Mouse (Mus musculus) hindbrain, embryonic 14.5 days (tissue): ENCODE data around the gene Heg1. TPM values are rescaled to one million over a fixed set of nuclear protein-coding genes. Genes with fewer than 3 reads are reported as not detected.
A peak's percentile ranks its signal among the peaks of the same experiment; 100 is the strongest.

Experiments
- ATAC-seq: fragments of 200-750 bp; cut with Nextera tagmentation; 2 replicates; pipeline ENCODE4 v1.8.0; 2017; ENCODE audit warnings: moderate number of reproducible peaks, mild to moderate bottlenecking, moderate TSS enrichment, moderate library complexity; ENCODE audit not compliant: low FRiP score
- DNase-seq: peaks from one replicate; pipeline ENCODE4 v3.0.0-alpha.2; 2015; ENCODE audit warnings: low spot score
- H3K27ac ChIP-seq: fragments of 300-500 bp; sonication (generic); 2 replicates; pipeline ENCODE4 v1.5.1; 2014; ENCODE audit warnings: mild to moderate bottlenecking, moderate library complexity
- H3K27me3 ChIP-seq: fragments of 300-500 bp; sonication (generic); 2 replicates; pipeline ENCODE4 v1.6.1; 2014; ENCODE audit warnings: mild to moderate bottlenecking, low read length, mixed read lengths; ENCODE audit not compliant: control insufficient read depth, insufficient read depth
- H3K36me3 ChIP-seq: fragments of 300-500 bp; sonication (generic); replicated peaks from 2 replicates; pipeline ENCODE4 v1.6.1; 2014; ENCODE audit not compliant: control insufficient read depth, insufficient read depth
- H3K4me1 ChIP-seq: fragments of 300-500 bp; sonication (generic); replicated peaks from 2 replicates; pipeline ENCODE4 v1.6.1; 2014; ENCODE audit warnings: antibody characterized with exemption, low read length, mixed read lengths; ENCODE audit not compliant: control insufficient read depth, insufficient read depth
- H3K4me2 ChIP-seq: fragments of 300-500 bp; sonication (generic); replicated peaks from 2 replicates; pipeline ENCODE4 v1.6.1; 2014; ENCODE audit warnings: mild to moderate bottlenecking, moderate library complexity
- H3K4me3 ChIP-seq: fragments of 300-500 bp; sonication (generic); replicated peaks from 2 replicates; pipeline ENCODE4 v1.5.1; 2014; ENCODE audit warnings: mild to moderate bottlenecking, low read length
- H3K9ac ChIP-seq: fragments of 300-500 bp; sonication (generic); 2 replicates; pipeline ENCODE4 v1.6.1; 2014
- H3K9me3 ChIP-seq: fragments of 300-500 bp; sonication (generic); 2 replicates; pipeline ENCODE4 v1.6.1; 2016; ENCODE audit warnings: low read length; ENCODE audit not compliant: control insufficient read depth
- WGBS: fragments of 180-500 bp; shearing (Covaris S2); extraction: QIAGEN DNeasy Blood & Tissue Kit; methylation state at CpG from one replicate; pipeline ENCODE4 v1.1.7; 2014; 5-methylcytosine and 5-hydroxymethylcytosine counted together
- polyA plus RNA-seq: library from polyadenylated mRNA; unstranded; fragments of >200 nt; fragmentation: Nextera tagmentation; extraction: Ambion mirVana; gene quantifications from 2 replicates; pipeline ENCODE4 v1.2.1, GENCODE M21; 2014

Gene Heg1
- polyA plus RNA-seq, 1 experiment from 2014 or later: 10.7 TPM

DNA sequence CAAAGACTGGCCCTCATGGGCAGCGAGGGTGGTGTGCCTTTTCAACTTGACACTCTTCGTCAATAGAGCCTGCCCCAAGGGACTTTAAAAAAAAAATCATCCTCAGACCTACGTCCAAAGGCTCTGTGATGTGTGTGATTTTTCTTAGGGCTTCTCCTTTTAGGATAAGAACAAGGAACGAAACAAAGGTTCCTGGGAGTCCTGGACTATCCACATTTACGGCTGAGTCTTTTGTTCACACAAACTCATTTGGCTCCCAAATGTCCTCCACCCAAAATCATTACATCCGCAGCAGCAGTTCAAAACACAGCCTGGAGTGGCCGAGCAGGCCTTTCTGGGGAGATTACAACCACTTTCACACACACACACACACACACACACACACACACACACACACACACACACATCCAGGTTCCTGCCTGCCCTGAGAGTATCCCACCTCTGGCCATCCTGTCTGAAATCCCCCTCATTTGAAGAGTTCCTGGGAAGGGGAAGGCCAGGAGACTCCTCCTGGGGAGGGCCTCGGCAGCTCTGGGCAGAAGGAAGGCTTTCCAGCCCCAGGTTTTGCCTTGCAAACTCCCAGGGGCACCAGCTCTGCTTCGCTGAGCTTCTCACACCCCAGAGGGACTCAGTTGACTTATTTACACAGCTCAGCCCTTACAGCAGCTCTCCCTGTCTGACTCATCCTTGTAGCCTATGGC lies 13.6 kb downstream of the Heg1 start:
- H3K4me2 ChIP-seq: no peak overlapping the region
- no peak overlapping the region for H3K4me3 ChIP-seq
- no peak for ATAC-seq
- H3K36me3 ChIP-seq: no peaks in the 10 kb centered on the region
- H3K27ac ChIP-seq: peak overlapping the region; percentile 18
- H3K9ac ChIP-seq: no peak overlapping the region
- 28% methylated on average over 9 of the region's 9 CpGs for WGBS
- peaks cover 21% of the 10 kb centered on the region for H3K4me1 ChIP-seq
- H3K27me3 ChIP-seq: no peaks in the 10 kb centered on the region
- no peak for DNase-seq
- H3K9me3 ChIP-seq: no peaks in the 10 kb centered on the region

DNA sequence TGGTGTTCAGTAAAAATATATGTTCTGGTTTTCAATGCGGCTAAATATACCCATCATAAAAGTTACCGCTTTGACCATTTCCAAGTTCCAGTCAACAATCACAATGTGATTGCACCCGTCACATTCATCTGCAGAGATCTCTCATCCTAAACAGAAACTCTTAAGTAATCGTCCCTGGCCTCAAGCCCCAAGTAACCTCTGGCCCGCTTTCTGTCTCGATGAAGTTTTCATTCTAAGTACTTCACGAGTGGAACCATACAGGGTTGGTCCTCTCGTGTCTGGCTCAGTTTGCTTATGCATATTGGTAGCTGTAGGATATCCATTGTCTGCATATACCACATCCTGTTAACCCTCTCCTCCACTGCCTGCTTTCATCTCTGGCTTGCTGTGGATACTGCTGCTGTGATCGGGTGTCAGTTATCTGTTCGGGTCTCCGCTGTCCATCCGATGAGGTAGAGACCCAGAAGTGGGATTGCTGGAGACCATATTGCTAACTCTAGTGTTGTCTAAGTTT lies 14.2 kb downstream of the Heg1 start:
- no peak overlapping the region for H3K9ac ChIP-seq
- no peaks in the 10 kb centered on the region for H3K36me3 ChIP-seq
- no peak for DNase-seq
- H3K4me2 ChIP-seq: no peak overlapping the region
- no peak for ATAC-seq
- no peaks in the 10 kb centered on the region for H3K9me3 ChIP-seq
- peaks cover 21% of the 10 kb centered on the region for H3K4me1 ChIP-seq
- H3K27me3 ChIP-seq: no peaks in the 10 kb centered on the region
- 73% methylated on average over 12 of the region's 12 CpGs for WGBS
- H3K4me3 ChIP-seq: no peak overlapping the region
- peak overlapping the region; percentile 3; the same call in 1 of the 2 replicates for H3K27ac ChIP-seq

DNA sequence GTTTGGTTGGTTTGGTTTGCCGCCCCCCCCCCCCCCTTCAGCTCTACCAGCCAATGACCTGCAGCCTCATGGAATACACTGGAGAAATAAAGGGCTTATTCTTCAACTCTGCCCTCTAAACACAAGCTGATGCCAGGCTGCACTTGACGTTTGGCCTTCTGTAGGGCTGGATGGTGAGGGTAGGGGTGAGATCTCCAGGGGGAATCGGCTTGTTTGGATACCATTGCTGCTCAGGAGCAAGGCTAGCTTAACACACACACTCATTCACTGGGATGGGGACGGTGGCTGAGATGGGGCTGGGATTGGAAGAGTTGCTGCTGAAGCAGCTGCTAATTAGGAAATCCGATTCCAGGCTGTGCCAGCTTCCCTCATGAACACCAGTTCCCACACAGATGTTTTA lies 16.4 kb downstream of the Heg1 start:
- no peaks in the 10 kb centered on the region for H3K36me3 ChIP-seq
- WGBS: 61% methylated on average over 5 of the region's 5 CpGs
- no peak overlapping the region for H3K4me2 ChIP-seq
- ATAC-seq (no peak), DNase-seq (no peak)
- H3K9ac ChIP-seq: no peak overlapping the region
- H3K27ac ChIP-seq: no peak overlapping the region
- H3K4me1 ChIP-seq: peaks cover 28% of the 10 kb centered on the region
- H3K4me3 ChIP-seq: no peak overlapping the region
- H3K9me3 ChIP-seq: no peaks in the 10 kb centered on the region
- no peaks in the 10 kb centered on the region for H3K27me3 ChIP-seq

DNA sequence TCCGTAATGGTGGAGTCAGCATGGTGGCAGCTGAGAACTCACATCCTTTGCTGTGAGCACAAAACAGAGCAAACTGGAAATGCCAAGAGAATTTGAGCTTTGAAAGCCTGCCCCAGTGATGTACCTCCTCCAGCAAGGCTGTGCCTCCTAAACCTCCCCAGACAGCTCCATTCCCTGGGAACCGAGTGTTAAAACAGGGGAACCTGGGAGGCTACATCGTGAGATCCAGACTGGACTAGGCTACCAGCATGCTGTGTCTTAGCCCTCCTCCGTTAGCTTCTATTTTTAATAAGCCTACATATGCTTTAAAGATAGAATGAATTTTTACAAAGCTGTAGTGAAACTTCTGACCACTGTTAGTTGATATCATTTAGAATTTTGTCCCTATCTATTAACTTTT lies 17.7 kb downstream of the Heg1 start:
- ATAC-seq (no peak), DNase-seq (no peak)
- H3K9me3 ChIP-seq: no peaks in the 10 kb centered on the region
- WGBS: 91% methylated on average over 4 of the region's 4 CpGs
- no peak overlapping the region for H3K9ac ChIP-seq
- no peaks in the 10 kb centered on the region for H3K27me3 ChIP-seq
- no peak overlapping the region for H3K4me3 ChIP-seq
- no peak overlapping the region for H3K4me2 ChIP-seq
- H3K27ac ChIP-seq: no peak overlapping the region
- H3K4me1 ChIP-seq: peaks cover 20% of the 10 kb centered on the region
- no peaks in the 10 kb centered on the region for H3K36me3 ChIP-seq

DNA sequence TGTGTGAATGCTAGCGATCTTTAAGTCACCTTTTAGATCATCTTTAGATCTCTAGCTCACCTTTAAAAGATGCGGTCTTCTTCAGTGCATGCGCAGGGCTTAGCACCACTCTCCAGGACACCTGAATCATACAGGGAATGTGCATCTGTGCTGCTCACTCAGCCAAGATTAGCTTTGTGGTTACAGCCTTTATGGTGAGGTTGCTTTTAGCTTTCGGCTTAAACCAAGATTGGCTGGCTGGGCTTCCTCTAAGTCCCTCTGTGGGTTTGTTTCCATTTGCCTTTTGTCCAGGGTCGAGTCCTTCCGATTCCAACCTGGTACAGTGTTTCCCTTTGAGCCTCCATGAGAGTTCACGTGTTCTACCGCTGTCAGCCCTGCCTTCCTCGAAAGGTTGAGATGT lies 20.1 kb downstream of the Heg1 start:
- Histone ChIP-seq H3K9me3 (no peaks in the 10 kb centered on the region), H3K4me1 (peaks cover 12% of the 10 kb centered on the region; the same call in 1 of the 2 replicates), H3K9ac (no peak overlapping the region), H3K27me3 (no peaks in the 10 kb centered on the region), H3K36me3 (no peaks in the 10 kb centered on the region), H3K4me2 (no peak overlapping the region), H3K4me3 (no peak overlapping the region), H3K27ac (no peak overlapping the region)
- no peak for ATAC-seq
- 81% methylated on average over 9 of the region's 9 CpGs for WGBS
- DNase-seq: no peak

DNA sequence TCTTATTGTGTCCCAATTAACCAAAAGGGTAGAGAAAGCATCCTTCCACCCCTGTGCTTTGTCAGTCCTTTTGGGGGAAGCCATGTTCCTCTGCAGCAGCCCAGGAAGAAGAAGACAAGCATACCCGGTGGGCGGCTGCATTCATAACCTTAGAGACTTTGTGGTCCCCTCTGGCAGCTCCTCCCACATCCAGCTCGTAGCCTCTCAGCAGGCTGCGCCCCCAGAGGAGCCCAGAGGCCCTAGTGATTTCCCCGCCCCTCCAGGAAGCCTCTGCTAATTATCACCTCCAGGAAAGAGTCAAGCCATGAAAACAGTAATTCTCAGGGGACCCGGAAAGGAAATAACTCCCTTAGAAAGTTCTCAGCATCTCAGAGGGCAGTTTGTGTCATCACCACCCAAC lies 21.1 kb downstream of the Heg1 start:
- H3K27me3 ChIP-seq: no peaks in the 10 kb centered on the region
- DNase-seq: no peak
- no peaks in the 10 kb centered on the region for H3K36me3 ChIP-seq
- H3K9me3 ChIP-seq: no peaks in the 10 kb centered on the region
- H3K4me2 ChIP-seq: no peak overlapping the region
- no peak overlapping the region for H3K4me3 ChIP-seq
- peaks cover 12% of the 10 kb centered on the region; the same call in 1 of the 2 replicates for H3K4me1 ChIP-seq
- H3K9ac ChIP-seq: no peak overlapping the region
- ATAC-seq: no peak
- no peak overlapping the region for H3K27ac ChIP-seq
- WGBS: 34% methylated on average over 6 of the region's 6 CpGs

DNA sequence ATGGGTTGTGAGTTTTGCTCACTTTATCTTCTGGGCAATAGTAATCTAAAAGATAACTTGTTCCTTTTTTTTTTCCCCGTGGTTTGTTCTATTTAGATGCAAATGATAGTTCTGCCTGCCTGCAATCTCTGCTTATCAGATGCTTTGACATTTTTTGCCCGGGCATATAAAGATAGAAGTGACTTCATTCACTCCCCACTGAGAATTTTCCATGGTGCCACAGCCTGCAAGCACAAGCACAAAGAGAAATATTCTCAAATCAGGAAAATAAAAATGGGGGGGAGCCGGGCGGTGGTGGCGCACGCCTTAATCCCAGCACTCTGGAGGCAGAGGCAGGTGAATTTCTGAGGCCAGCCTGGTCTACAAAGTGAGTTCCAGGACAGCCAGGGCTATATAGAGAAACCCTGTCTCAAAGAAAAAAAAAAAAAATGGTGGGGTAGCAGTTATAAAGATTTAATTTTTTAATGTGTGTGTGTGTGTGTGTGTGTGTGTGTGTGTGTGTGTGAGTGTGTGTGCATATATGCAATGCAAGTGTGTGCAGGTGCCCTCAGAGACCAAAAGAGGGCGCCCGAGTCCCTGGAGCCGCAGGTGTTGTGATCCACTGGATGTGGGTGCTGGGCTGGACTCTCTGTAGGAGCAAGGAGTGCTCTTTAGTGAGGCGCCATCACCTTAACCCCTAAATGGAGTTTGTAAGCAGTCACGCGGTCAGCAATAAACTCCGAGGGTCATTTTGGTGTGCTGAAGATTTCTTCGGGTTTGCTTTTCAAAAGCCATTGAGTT lies 22.1 kb downstream of the Heg1 start:
- H3K9me3 ChIP-seq: no peaks in the 10 kb centered on the region
- WGBS: 93% methylated on average over 14 of the region's 14 CpGs
- H3K27ac ChIP-seq: no peak overlapping the region
- 0 out of 2 replicates have a peak, but pooled peaks cover 7% of the 10 kb centered on the region for H3K4me1 ChIP-seq
- H3K4me2 ChIP-seq: no peak overlapping the region
- ATAC-seq (no peak), DNase-seq (no peak)
- no peak overlapping the region for H3K4me3 ChIP-seq
- no peaks in the 10 kb centered on the region for H3K36me3 ChIP-seq
- no peak overlapping the region for H3K9ac ChIP-seq
- no peaks in the 10 kb centered on the region for H3K27me3 ChIP-seq

DNA sequence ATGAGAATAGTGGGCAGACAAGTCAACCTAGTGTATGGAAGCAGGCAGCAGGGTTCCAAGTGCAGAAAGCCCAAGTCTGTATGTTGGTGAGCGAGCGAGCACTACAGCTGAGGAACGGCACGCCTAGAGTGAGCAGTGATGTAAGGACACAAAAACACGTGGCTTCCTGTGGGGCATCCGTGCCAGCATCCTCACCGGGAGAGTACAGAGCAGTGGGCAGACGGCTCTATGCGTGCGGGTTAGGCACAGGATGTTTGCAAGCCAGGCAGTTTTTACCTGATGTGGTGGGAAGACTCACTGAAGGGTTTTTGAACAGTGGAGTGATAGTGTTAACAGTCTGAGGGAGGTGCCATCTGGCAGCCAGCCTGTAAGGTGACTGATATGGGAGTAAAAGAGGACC lies 23.9 kb downstream of the Heg1 start:
- no peak for ATAC-seq

DNA sequence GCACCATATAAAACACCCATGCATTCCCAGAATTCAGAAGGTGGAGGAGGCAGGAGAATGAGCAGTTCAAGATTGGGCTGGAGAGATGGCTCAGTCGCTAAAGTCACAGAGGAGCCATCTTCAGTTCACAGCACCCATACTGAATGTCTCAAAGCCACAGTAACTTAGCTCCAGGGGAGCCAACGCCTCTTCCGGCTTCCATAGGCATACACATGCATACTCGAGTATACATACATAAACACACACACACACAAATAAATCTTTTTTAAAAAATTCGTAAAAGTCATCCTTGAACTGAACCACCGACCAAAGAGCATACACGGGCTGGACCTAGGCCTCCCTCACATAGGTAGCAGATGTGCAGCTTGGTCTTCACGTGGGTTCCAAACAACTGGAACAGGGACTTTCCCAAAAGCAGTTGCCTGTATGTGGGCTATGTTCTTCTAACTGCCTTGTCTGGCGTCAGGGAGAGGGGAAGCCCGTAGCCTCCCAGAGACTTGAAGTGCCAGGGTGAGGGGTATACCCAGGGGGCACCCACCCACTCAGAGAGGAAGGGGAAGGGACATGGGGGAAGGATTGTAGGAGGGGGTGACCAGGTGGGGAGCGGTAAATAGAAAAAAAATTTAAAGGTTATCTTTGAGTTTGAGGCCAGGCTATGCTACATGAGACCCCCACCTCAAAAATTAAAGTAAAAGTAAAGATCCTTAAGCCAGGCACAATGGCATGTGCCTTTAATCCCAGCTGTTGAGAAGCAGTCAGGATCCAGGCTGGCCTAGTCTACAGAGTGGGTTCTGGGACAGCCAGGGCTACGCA lies 24.6 kb downstream of the Heg1 start:
- H3K4me1 ChIP-seq: 0 out of 2 replicates have a peak, but pooled peaks cover 7% of the 10 kb centered on the region
- H3K36me3 ChIP-seq: no peaks in the 10 kb centered on the region
- no peak overlapping the region for H3K27ac ChIP-seq
- H3K4me3 ChIP-seq: no peak overlapping the region
- 92% methylated on average over 12 of the region's 12 CpGs for WGBS
- H3K9ac ChIP-seq: no peak overlapping the region
- no peaks in the 10 kb centered on the region for H3K27me3 ChIP-seq
- DNase-seq (no peak), ATAC-seq (no peak)
- H3K4me2 ChIP-seq: no peak overlapping the region
- H3K9me3 ChIP-seq: no peaks in the 10 kb centered on the region

More for the DNA sequence above, 23.9 kb downstream of the Heg1 start:
- Histone ChIP-seq H3K9me3 (no peaks in the 10 kb centered on the region), H3K9ac (no peak overlapping the region), H3K4me3 (no peak overlapping the region), H3K36me3 (no peaks in the 10 kb centered on the region), H3K4me1 (0 out of 2 replicates have a peak, but pooled peaks cover 7% of the 10 kb centered on the region), H3K27ac (no peak overlapping the region), H3K27me3 (no peaks in the 10 kb centered on the region), H3K4me2 (no peak overlapping the region)
- DNase-seq: no peak
- WGBS: 92% methylated on average over 10 of the region's 10 CpGs
